Mouse (Mus musculus): ENCODE measurements at regions not wholly inside any gene's neighbourhood (a gene's known extent, or its start where the extent isn't known, plus 50 kb on each side); places are given as distances from the start of the nearest gene placed in this dataset.
"Not testable (repeated sequence)": the region's sequence is repeated elsewhere in the genome, so short reads cannot be mapped to it uniquely, and the experiment has no call there.

- Histone ChIP-seq H3K27me3 (ENCODE audit: control insufficient read depth, insufficient read depth, low read depth, low read length) (no peaks in the 10 kb centered on the region), H3K27ac (ENCODE audit: low read length) (no peak overlapping the region), H3K36me3 (ENCODE audit: control insufficient read depth, insufficient read depth, low read length) (no peaks in the 10 kb centered on the region), H3K4me3 (ENCODE audit: low read length) (no peak overlapping the region), H3K4me2 (ENCODE audit: low read depth, low read length) (no peak overlapping the region), H3K9me3 (ENCODE audit: control insufficient read depth, low read length) (no peaks in the 10 kb centered on the region), H3K9ac (ENCODE audit: low read length) (no peak overlapping the region), H3K4me1 (replicated peaks; ENCODE audit: control insufficient read depth, insufficient read depth, low read length) (no peaks in the 10 kb centered on the region)
- 54% methylated on average over 1 of the region's 1 CpGs for WGBS
- ATAC-seq (ENCODE audit: low read depth) = no peak
Measured at GRCm38 (mm10) chr3:6102866-6103265, 352.3 kb downstream of the Gm8797 start.

- H3K9me3 ChIP-seq (ENCODE audit: control insufficient read depth, low read length) = no peaks in the 10 kb centered on the region
- H3K9ac ChIP-seq (ENCODE audit: low read length) = no peak overlapping the region
- no peak overlapping the region for H3K4me3 ChIP-seq (ENCODE audit: low read length)
- H3K27ac ChIP-seq (ENCODE audit: low read length) = no peak overlapping the region
- H3K4me2 ChIP-seq (ENCODE audit: low read depth, low read length) = no peak overlapping the region
- ATAC-seq (ENCODE audit: low read depth) = peak; percentile 34; the same call in 1 of the 2 replicates
- H3K4me1 ChIP-seq (replicated peaks; ENCODE audit: control insufficient read depth, insufficient read depth, low read length) = no peaks in the 10 kb centered on the region
- no peaks in the 10 kb centered on the region for H3K27me3 ChIP-seq (ENCODE audit: control insufficient read depth, insufficient read depth, low read depth, low read length)
- H3K36me3 ChIP-seq (ENCODE audit: control insufficient read depth, insufficient read depth, low read length) = no peaks in the 10 kb centered on the region
- 7% methylated on average over 2 of the region's 2 CpGs for WGBS
Measured at GRCm38 (mm10) chr3:6106659-6107058, 356.1 kb downstream of the Gm8797 start.

- no peak overlapping the region for H3K27ac ChIP-seq (ENCODE audit: low read length)
- H3K36me3 ChIP-seq (ENCODE audit: control insufficient read depth, insufficient read depth, low read length) = no peaks in the 10 kb centered on the region
- WGBS = 84% methylated on average over 8 of the region's 8 CpGs
- no peak for ATAC-seq (ENCODE audit: low read depth)
- no peak overlapping the region for H3K4me2 ChIP-seq (ENCODE audit: low read depth, low read length)
- H3K4me1 ChIP-seq (replicated peaks; ENCODE audit: control insufficient read depth, insufficient read depth, low read length) = no peaks in the 10 kb centered on the region
- H3K27me3 ChIP-seq (ENCODE audit: control insufficient read depth, insufficient read depth, low read depth, low read length) = no peaks in the 10 kb centered on the region
- no peaks in the 10 kb centered on the region for H3K9me3 ChIP-seq (ENCODE audit: control insufficient read depth, low read length)
- no peak overlapping the region for H3K4me3 ChIP-seq (ENCODE audit: low read length)
- H3K9ac ChIP-seq (ENCODE audit: low read length) = no peak overlapping the region
Measured at GRCm38 (mm10) chr3:6107377-6108155, 357.0 kb downstream of the Gm8797 start.

GRCm38 (mm10) chr3:6118721-6119120, 368.1 kb downstream of the Gm8797 start:
- no peaks in the 10 kb centered on the region for H3K4me1 ChIP-seq (replicated peaks; ENCODE audit: control insufficient read depth, insufficient read depth, low read length)
- no peaks in the 10 kb centered on the region for H3K36me3 ChIP-seq (ENCODE audit: control insufficient read depth, insufficient read depth, low read length)
- no peak overlapping the region for H3K4me2 ChIP-seq (ENCODE audit: low read depth, low read length)
- WGBS = 40% methylated on average over 1 of the region's 1 CpGs
- no peak overlapping the region for H3K9ac ChIP-seq (ENCODE audit: low read length)
- no peak overlapping the region for H3K27ac ChIP-seq (ENCODE audit: low read length)
- H3K9me3 ChIP-seq (ENCODE audit: control insufficient read depth, low read length) = no peaks in the 10 kb centered on the region
- ATAC-seq (ENCODE audit: low read depth) = no peak
- H3K27me3 ChIP-seq (ENCODE audit: control insufficient read depth, insufficient read depth, low read depth, low read length) = no peaks in the 10 kb centered on the region
- H3K4me3 ChIP-seq (ENCODE audit: low read length) = no peak overlapping the region

- H3K27me3 ChIP-seq (ENCODE audit: control insufficient read depth, insufficient read depth, low read depth, low read length); H3K4me3 ChIP-seq (ENCODE audit: low read length); H3K4me2 ChIP-seq (ENCODE audit: low read depth, low read length); H3K36me3 ChIP-seq (ENCODE audit: control insufficient read depth, insufficient read depth, low read length); H3K27ac ChIP-seq (ENCODE audit: low read length); H3K9ac ChIP-seq (ENCODE audit: low read length); ATAC-seq (ENCODE audit: low read depth); H3K4me1 ChIP-seq (replicated peaks; ENCODE audit: control insufficient read depth, insufficient read depth, low read length); H3K9me3 ChIP-seq (ENCODE audit: control insufficient read depth, low read length): not testable (repeated sequence)
- 71% methylated on average over 9 of the region's 9 CpGs for WGBS
Measured at GRCm38 (mm10) chr3:6135754-6136153, 385.1 kb downstream of the Gm8797 start.

- WGBS = 95% methylated on average over 17 of the region's 17 CpGs
- no peaks in the 10 kb centered on the region for H3K36me3 ChIP-seq (ENCODE audit: control insufficient read depth, insufficient read depth, low read length)
- H3K4me1 ChIP-seq (replicated peaks; ENCODE audit: control insufficient read depth, insufficient read depth, low read length) = no peaks in the 10 kb centered on the region
- no peak overlapping the region for H3K9ac ChIP-seq (ENCODE audit: low read length)
- no peak overlapping the region for H3K4me3 ChIP-seq (ENCODE audit: low read length)
- H3K9me3 ChIP-seq (ENCODE audit: control insufficient read depth, low read length) = peaks cover 8% of the 10 kb centered on the region
- H3K27ac ChIP-seq (ENCODE audit: low read length) = no peak overlapping the region
- no peak overlapping the region for H3K4me2 ChIP-seq (ENCODE audit: low read depth, low read length)
- no peak for ATAC-seq (ENCODE audit: low read depth)
- no peaks in the 10 kb centered on the region for H3K27me3 ChIP-seq (ENCODE audit: control insufficient read depth, insufficient read depth, low read depth, low read length)
Measured at GRCm38 (mm10) chr3:6137374-6137773, 386.8 kb downstream of the Gm8797 start.

GRCm38 (mm10) chr3:6173775-6174174, 423.2 kb downstream of the Gm8797 start:
- Histone ChIP-seq H3K4me3 (ENCODE audit: low read length) (no peak overlapping the region), H3K27ac (ENCODE audit: low read length) (no peak overlapping the region), H3K36me3 (ENCODE audit: control insufficient read depth, insufficient read depth, low read length) (no peaks in the 10 kb centered on the region), H3K9me3 (ENCODE audit: control insufficient read depth, low read length) (no peaks in the 10 kb centered on the region), H3K9ac (ENCODE audit: low read length) (no peak overlapping the region), H3K27me3 (ENCODE audit: control insufficient read depth, insufficient read depth, low read depth, low read length) (no peaks in the 10 kb centered on the region), H3K4me2 (ENCODE audit: low read depth, low read length) (no peak overlapping the region), H3K4me1 (replicated peaks; ENCODE audit: control insufficient read depth, insufficient read depth, low read length) (no peaks in the 10 kb centered on the region)
- no peak for ATAC-seq (ENCODE audit: low read depth)
- 32% methylated on average over 1 of the region's 1 CpGs for WGBS

GRCm38 (mm10) chr3:6182533-6182932, 431.9 kb downstream of the Gm8797 start:
- ATAC-seq (ENCODE audit: low read depth) = no peak
- no peaks in the 10 kb centered on the region for H3K36me3 ChIP-seq (ENCODE audit: control insufficient read depth, insufficient read depth, low read length)
- no peaks in the 10 kb centered on the region for H3K4me1 ChIP-seq (replicated peaks; ENCODE audit: control insufficient read depth, insufficient read depth, low read length)
- no peak overlapping the region for H3K9ac ChIP-seq (ENCODE audit: low read length)
- WGBS = 83% methylated on average over 2 of the region's 2 CpGs
- H3K4me2 ChIP-seq (ENCODE audit: low read depth, low read length) = no peak overlapping the region
- H3K4me3 ChIP-seq (ENCODE audit: low read length) = no peak overlapping the region
- no peaks in the 10 kb centered on the region for H3K27me3 ChIP-seq (ENCODE audit: control insufficient read depth, insufficient read depth, low read depth, low read length)
- H3K27ac ChIP-seq (ENCODE audit: low read length) = no peak overlapping the region
- no peaks in the 10 kb centered on the region for H3K9me3 ChIP-seq (ENCODE audit: control insufficient read depth, low read length)

- H3K36me3 ChIP-seq (ENCODE audit: control insufficient read depth, insufficient read depth, low read length) = no peaks in the 10 kb centered on the region
- H3K27ac ChIP-seq (ENCODE audit: low read length) = no peak overlapping the region
- 42% methylated on average over 1 of the region's 1 CpGs for WGBS
- no peaks in the 10 kb centered on the region for H3K9me3 ChIP-seq (ENCODE audit: control insufficient read depth, low read length)
- no peak for ATAC-seq (ENCODE audit: low read depth)
- no peaks in the 10 kb centered on the region for H3K27me3 ChIP-seq (ENCODE audit: control insufficient read depth, insufficient read depth, low read depth, low read length)
- H3K4me3 ChIP-seq (ENCODE audit: low read length) = no peak overlapping the region
- H3K9ac ChIP-seq (ENCODE audit: low read length) = no peak overlapping the region
- H3K4me1 ChIP-seq (replicated peaks; ENCODE audit: control insufficient read depth, insufficient read depth, low read length) = no peaks in the 10 kb centered on the region
- no peak overlapping the region for H3K4me2 ChIP-seq (ENCODE audit: low read depth, low read length)
Measured at GRCm38 (mm10) chr3:6183400-6183799, 432.8 kb downstream of the Gm8797 start.

All from lung, embryonic 16.5 days (tissue).